Mouse (Mus musculus) neural tube, embryonic 15.5 days (tissue): ENCODE measurements around the gene Nktr. TPM values are rescaled to one million over a fixed set of nuclear protein-coding genes. Genes with fewer than 3 reads are reported as not detected.

Experiments used
- ATAC-seq: fragments of 200-750 bp; cut with Nextera tagmentation; 2 replicates; pipeline ENCODE4 v1.8.0; 2017; ENCODE audit warnings: mild to moderate bottlenecking, moderate TSS enrichment, moderate library complexity; ENCODE audit not compliant: low FRiP score
- H3K27ac ChIP-seq: fragments of 300-500 bp; sonication (generic); replicated peaks from 2 replicates; pipeline ENCODE4 v1.5.1; 2015; ENCODE audit warnings: mild to moderate bottlenecking, inconsistent platforms
- H3K27me3 ChIP-seq: fragments of 300-500 bp; sonication (generic); replicated peaks from 2 replicates; pipeline ENCODE4 v1.6.1; 2015; ENCODE audit warnings: inconsistent platforms
- H3K36me3 ChIP-seq: fragments of 300-500 bp; sonication (generic); 2 replicates; pipeline ENCODE4 v1.6.1; 2015; ENCODE audit warnings: inconsistent platforms
- H3K4me1 ChIP-seq: fragments of 300-500 bp; sonication (generic); 2 replicates; pipeline ENCODE4 v1.6.1; 2015; ENCODE audit warnings: inconsistent platforms
- H3K4me2 ChIP-seq: fragments of 300-500 bp; sonication (generic); 2 replicates; pipeline ENCODE4 v1.6.1; 2015; ENCODE audit warnings: inconsistent platforms, mild to moderate bottlenecking, moderate library complexity
- H3K4me3 ChIP-seq: fragments of 300-500 bp; sonication (generic); replicated peaks from 2 replicates; pipeline ENCODE4 v1.5.1; 2015; ENCODE audit warnings: mild to moderate bottlenecking, inconsistent platforms
- H3K9ac ChIP-seq: fragments of 300-500 bp; sonication (generic); replicated peaks from 2 replicates; pipeline ENCODE4 v1.6.1; 2015; ENCODE audit warnings: mild to moderate bottlenecking, inconsistent platforms
- H3K9me3 ChIP-seq: fragments of 300-500 bp; sonication (generic); replicated peaks from 2 replicates; pipeline ENCODE4 v1.6.1; 2016; ENCODE audit warnings: inconsistent platforms
- WGBS: fragments of 180-500 bp; shearing (Covaris S2); methylation state at CpG from one replicate; pipeline ENCODE4 v1.1.7; 2015; ENCODE audit warnings: mixed read lengths; 5-methylcytosine and 5-hydroxymethylcytosine counted together
- polyA plus RNA-seq: library from polyadenylated mRNA; unstranded; fragments of >200 nt; fragmentation: Nextera tagmentation; extraction: Ambion mirVana; gene quantifications from 2 replicates; pipeline ENCODE4 v1.2.1, GENCODE M21; 2015

The Nktr gene
- polyA plus RNA-seq, 1 experiment from 2014 or later, result 52.8 TPM

- Histone ChIP-seq H3K4me3 (no peak overlapping the region), H3K36me3 (peaks cover 5% of the 10 kb centered on the region; the same call in 1 of the 2 replicates), H3K27me3 (0 out of 2 replicates have a peak, but pooled peaks cover 3% of the 10 kb centered on the region), H3K9ac (no peak overlapping the region), H3K9me3 (no peaks in the 10 kb centered on the region), H3K4me2 (no peak overlapping the region), H3K27ac (no peak overlapping the region), H3K4me1 (peaks cover 41% of the 10 kb centered on the region)
- WGBS, result 71% methylated on average over 7 of the region's 7 CpGs
- no peak for ATAC-seq
Measured at GRCm38 (mm10) chr9:121708506-121709486, 10.2 kb upstream of the Nktr start.

DNA sequence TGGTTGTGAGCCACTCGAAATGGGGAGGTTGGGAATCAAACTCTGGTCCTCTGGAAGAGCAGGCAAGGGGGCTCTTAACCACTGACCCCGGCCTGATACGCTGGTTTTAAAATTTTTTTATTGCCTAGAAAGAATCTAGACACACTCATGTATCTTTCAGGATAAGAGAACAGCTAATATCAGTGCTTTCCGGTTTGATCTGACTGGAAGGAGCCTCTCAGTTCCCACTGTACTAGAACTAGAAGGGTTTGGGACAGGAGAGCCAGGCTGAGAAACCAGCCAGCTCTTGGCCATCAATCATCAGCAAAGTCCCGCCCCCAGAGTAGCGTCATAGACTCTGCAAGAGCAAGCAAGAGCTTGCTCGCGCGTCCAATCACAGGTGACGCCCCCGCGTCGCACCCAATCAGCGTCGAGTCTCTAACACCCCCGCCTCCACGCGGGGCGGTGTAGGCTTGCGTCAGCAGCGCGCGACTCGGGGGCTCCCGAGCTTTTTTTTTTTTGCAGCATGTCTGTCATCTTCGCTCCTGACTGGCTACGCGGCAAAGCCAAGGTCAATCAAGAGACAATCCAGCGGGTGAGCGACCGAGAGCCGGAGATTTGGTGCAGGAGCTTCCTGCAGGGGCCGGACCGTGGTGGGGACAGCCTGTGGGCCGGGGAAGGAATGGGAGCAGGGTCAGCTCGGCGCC lies 8.9 kb upstream of the Nktr start, which contains the start of gene Ss18l2:
TSS of gene Ss18l2 (plus strand) at position 432 of the 686 bp plus-strand sequence.
- Histone ChIP-seq H3K4me2 (peak within 1 kb of the TSS; percentile 70), H3K27ac (peak within 1 kb of the TSS; percentile 95), H3K9me3 (no peaks in the 10 kb centered on the region), H3K36me3 (peaks cover 5% of the 10 kb centered on the region; the same call in 1 of the 2 replicates), H3K4me1 (peaks cover 32% of the 10 kb centered on the region), H3K27me3 (0 out of 2 replicates have a peak, but pooled peaks cover 3% of the 10 kb centered on the region), H3K4me3 (peak within 1 kb of the TSS; percentile 80), H3K9ac (peak within 1 kb of the TSS; percentile 95)
- ATAC-seq, result peak; percentile 96
- WGBS, result 4% methylated on average over 37 of the region's 37 CpGs

DNA sequence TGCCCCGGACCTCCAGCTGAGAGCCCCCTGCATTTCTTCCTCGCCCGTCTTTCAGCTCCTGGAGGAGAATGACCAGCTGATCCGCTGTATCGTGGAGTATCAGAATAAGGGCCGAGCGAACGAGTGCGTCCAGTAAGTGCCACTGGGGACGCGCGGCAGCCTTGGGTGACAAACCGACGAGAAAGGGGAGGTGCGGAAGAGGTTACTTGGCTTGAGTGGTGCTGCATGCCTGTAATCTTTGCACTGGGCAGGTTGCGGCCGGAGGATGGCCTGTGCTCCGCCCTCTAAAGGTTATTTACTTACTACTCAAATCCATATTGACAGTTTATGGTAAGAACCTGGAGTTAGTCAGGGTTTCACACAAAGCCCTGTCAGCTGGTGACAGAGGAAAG lies 8.4 kb upstream of the Nktr start:
- Histone ChIP-seq H3K4me2 (peak overlapping the region; percentile 70), H3K27me3 (0 out of 2 replicates have a peak, but pooled peaks cover 3% of the 10 kb centered on the region), H3K27ac (peak overlapping the region; percentile 95), H3K9ac (peak overlapping the region; percentile 95), H3K4me1 (peaks cover 27% of the 10 kb centered on the region), H3K36me3 (peaks cover 5% of the 10 kb centered on the region; the same call in 1 of the 2 replicates), H3K9me3 (no peaks in the 10 kb centered on the region), H3K4me3 (peak overlapping the region; percentile 80)
- WGBS, result under 1% methylated on average over 18 of the region's 18 CpGs
- peak; percentile 21; the same call in 1 of the 2 replicates for ATAC-seq

DNA sequence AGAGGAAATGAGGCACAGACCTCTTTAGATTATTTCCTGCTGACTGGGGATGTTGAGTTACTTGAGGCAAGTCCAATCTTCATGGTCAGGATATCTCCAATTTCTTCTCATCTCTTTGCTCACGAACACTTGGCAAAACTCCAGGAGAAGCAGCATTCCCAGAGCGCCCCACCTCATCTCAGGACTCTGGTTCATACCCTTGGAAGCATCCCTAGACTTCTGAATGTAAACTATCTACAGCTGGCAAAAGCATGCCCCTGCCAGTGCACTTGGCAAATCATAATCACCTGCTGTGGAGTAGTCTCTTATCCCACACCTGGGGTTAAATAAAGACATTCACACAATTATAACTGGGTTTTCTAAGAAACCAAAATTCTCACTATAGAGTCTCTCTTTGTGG lies 1.9 kb upstream of the Nktr start:
- ATAC-seq, result no peak
- H3K9ac ChIP-seq, result no peak overlapping the region
- no peak overlapping the region for H3K4me3 ChIP-seq
- H3K4me1 ChIP-seq, result peaks cover 26% of the 10 kb centered on the region
- peaks cover 10% of the 10 kb centered on the region; the same call in 1 of the 2 replicates for H3K36me3 ChIP-seq
- H3K27me3 ChIP-seq, result no peaks in the 10 kb centered on the region
- no peak overlapping the region for H3K27ac ChIP-seq
- 93% methylated on average over 2 of the region's 2 CpGs for WGBS
- no peaks in the 10 kb centered on the region for H3K9me3 ChIP-seq
- no peak overlapping the region for H3K4me2 ChIP-seq

- Histone ChIP-seq H3K36me3 (peaks cover 9% of the 10 kb centered on the region; the same call in 1 of the 2 replicates), H3K4me3 (peak overlapping the region; percentile 86), H3K9me3 (no peaks in the 10 kb centered on the region), H3K4me2 (peak overlapping the region; percentile 69), H3K27me3 (no peaks in the 10 kb centered on the region), H3K27ac (peak overlapping the region; percentile 95), H3K4me1 (peaks cover 22% of the 10 kb centered on the region), H3K9ac (peak overlapping the region; percentile 59)
- ATAC-seq, result peak; percentile 2
- 65% methylated on average over 15 of the region's 15 CpGs for WGBS
Measured at GRCm38 (mm10) chr9:121718070-121718705, 781 bp upstream of the Nktr start.

DNA sequence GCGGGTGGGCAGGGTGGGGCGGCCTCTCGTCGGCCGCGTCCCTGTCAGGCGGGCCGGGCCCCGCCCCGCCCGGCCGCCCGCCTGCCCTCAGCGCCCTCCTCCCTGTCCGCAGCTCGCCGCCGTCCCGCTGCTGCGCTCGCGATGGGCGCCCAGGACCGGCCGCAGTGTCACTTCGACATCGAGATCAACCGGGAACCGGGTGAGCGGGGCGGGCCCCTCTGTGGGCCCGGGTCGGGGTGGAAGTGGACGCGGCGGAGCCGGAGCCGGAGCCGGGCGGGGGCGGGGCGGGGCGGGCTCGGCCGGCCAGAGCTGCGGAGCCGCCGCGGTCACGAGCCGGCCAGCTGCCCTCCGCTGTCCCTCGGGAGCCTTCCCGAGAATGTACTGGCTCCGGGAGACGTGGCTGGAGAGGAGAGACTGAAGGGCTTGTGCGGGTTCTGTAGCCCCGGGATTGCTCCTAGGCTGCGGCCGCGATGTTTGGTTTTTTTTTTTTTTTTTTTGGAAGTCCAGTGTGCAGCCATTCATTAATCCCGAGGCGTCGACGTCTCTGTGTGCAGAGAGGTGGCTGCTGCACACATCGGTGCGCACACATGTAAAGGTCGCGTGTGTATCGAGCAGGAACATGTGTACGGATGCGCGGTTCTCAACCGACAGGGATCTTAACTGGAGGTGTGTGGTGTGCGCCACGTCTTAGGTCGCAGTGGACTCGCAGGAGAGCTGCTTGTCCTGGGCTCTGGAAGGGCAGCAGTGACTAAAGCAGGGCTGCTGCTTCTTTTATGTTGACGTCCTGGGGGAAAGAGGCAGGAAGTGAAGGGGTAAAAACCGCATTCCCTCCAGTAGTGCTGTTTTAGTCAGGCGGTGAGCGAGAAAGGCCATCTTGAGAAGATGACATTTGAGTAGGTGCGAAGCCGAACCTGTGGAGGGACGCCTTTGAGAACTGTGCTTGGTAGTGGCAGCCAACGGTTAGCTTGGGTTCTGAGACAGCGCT lies 670 bp downstream of the Nktr start:
- peak; percentile 56 for ATAC-seq
- under 1% methylated on average over 62 of the region's 87 CpGs for WGBS
- peak overlapping the region; percentile 95 for H3K27ac ChIP-seq

GRCm38 (mm10) chr9:121740490-121740889 lies 21.5 kb downstream of the Nktr start:
- ATAC-seq, result no peak
- H3K4me1 ChIP-seq, result no peaks in the 10 kb centered on the region
- H3K9me3 ChIP-seq, result no peaks in the 10 kb centered on the region
- no peak overlapping the region for H3K4me3 ChIP-seq
- H3K27ac ChIP-seq, result no peak overlapping the region
- no peak overlapping the region for H3K9ac ChIP-seq
- no peak overlapping the region for H3K4me2 ChIP-seq
- no peaks in the 10 kb centered on the region for H3K27me3 ChIP-seq
- H3K36me3 ChIP-seq, result peaks cover 44% of the 10 kb centered on the region
- 80% methylated on average over 6 of the region's 6 CpGs for WGBS

More for the DNA sequence above, 670 bp downstream of the Nktr start:
- Histone ChIP-seq H3K27me3 (no peaks in the 10 kb centered on the region), H3K4me2 (peak overlapping the region; percentile 88), H3K36me3 (0 out of 2 replicates have a peak, but pooled peaks cover 5% of the 10 kb centered on the region), H3K4me3 (peak overlapping the region; percentile 86), H3K4me1 (peaks cover 22% of the 10 kb centered on the region), H3K9ac (peak overlapping the region; percentile 95), H3K9me3 (no peaks in the 10 kb centered on the region)

- ATAC-seq, result no peak
- Histone ChIP-seq H3K27me3 (no peaks in the 10 kb centered on the region), H3K4me2 (no peak overlapping the region), H3K4me3 (no peak overlapping the region), H3K4me1 (no peaks in the 10 kb centered on the region), H3K9ac (no peak overlapping the region), H3K27ac (no peak overlapping the region), H3K36me3 (peaks cover 46% of the 10 kb centered on the region), H3K9me3 (no peaks in the 10 kb centered on the region)
- 95% methylated on average over 3 of the region's 3 CpGs for WGBS
Measured at GRCm38 (mm10) chr9:121741168-121741567, 22.2 kb downstream of the Nktr start.

DNA sequence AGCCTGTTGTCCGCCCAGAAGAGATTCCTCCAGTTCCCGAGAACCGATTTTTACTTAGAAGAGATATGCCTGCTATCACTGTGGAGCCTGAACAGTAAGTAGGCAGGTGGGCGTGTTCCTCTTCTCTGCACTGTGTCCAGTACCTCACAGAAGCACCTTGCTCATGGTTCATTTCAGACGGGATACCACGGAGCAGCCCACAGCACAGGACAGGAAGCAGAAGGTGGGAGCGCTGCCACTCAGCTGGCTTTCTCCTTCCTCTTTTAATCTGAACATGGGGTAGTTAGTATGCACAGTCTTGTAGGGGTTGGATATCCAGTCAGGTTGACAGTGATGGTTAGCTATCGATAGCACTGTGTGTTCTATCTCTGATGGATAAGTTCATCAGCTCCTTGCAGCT lies 25.1 kb downstream of the Nktr start:
- H3K4me2 ChIP-seq, result no peak overlapping the region
- H3K36me3 ChIP-seq, result peaks cover 75% of the 10 kb centered on the region
- H3K9ac ChIP-seq, result no peak overlapping the region
- 90% methylated on average over 8 of the region's 8 CpGs for WGBS
- no peaks in the 10 kb centered on the region for H3K9me3 ChIP-seq
- no peaks in the 10 kb centered on the region for H3K27me3 ChIP-seq
- H3K4me3 ChIP-seq, result no peak overlapping the region
- H3K4me1 ChIP-seq, result no peaks in the 10 kb centered on the region
- no peak for ATAC-seq
- H3K27ac ChIP-seq, result no peak overlapping the region

GRCm38 (mm10) chr9:121752774-121753173 lies 33.8 kb downstream of the Nktr start:
- WGBS, result 97% methylated on average over 9 of the region's 9 CpGs

More at GRCm38 (mm10) chr9:121752774-121753173, 33.8 kb downstream of the Nktr start:
- Histone ChIP-seq H3K4me2 (no peak overlapping the region), H3K4me3 (no peak overlapping the region), H3K4me1 (peaks cover 8% of the 10 kb centered on the region), H3K9ac (no peak overlapping the region), H3K9me3 (no peaks in the 10 kb centered on the region), H3K36me3 (peaks cover 84% of the 10 kb centered on the region), H3K27ac (no peak overlapping the region), H3K27me3 (no peaks in the 10 kb centered on the region)
- ATAC-seq, result no peak
